Mouse (Mus musculus): ENCODE results near the gene Ablim2.

Ablim2 gene

DNA sequence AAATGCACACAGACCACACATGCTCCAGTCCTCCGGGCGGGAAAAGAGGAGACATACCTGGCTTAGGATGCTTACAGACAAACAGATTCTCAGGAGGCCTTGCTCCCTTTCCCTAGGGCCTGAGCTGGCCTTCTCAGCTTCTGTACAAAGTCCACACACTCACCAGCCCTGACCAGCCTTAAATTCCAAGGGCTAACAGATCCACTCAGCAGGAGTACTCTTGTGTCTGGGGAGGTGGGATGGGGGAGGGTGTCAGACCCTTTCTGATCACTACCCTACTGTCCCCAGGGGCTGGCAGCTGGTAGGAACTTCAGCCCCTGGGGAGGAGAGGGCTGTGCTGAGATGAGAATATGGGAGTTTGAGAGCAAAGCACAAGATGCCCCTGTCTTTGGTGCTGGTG is 18.7 kb upstream of the Ablim2 start:
- no peak for DNase-seq (ENCODE audit: low read depth in 2 of 2, low spot score in 2 of 2)

DNA sequence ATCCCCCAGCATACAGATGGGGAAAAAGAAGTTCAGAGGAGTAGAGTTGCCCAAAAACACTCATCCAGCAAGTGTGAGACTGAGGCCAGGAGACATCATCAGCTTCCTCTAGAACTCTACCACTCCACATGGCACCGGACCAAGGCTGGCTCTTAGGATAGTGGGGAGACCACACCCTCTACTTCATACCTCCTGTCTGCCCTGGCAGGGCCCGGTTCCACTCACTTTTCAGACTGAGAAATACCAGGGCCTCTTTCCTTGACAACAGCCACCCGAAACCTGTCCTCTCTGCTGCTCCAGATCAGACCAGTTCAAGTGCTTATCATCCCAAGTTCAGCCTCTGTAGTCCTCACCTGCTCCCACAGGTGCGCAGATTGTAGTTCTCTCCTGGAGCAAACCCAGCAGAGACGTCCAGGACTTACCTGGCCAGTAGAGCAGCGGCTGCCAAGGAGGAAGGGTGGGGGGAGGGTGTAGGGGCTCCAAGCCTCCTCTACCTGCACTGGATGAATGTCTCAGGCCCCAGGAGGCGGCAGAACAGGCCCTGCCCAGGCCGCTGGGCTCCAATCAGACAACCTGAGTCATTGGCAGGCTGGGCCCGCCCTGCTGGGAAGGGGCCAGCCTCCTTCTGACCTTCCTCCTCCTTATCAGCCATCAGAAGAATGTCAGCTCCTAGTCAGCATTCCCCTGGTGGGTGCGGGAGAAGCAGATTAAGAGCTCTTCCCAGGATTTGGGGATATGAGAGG is 18.0 kb upstream of the Ablim2 start, which contains the start of gene Sh3tc1:
Sh3tc1 (minus strand) TSS at position 452 of the 743 bp plus-strand sequence.
- no peak for DNase-seq (ENCODE audit: low read depth in 2 of 2, low spot score in 2 of 2)

DNA sequence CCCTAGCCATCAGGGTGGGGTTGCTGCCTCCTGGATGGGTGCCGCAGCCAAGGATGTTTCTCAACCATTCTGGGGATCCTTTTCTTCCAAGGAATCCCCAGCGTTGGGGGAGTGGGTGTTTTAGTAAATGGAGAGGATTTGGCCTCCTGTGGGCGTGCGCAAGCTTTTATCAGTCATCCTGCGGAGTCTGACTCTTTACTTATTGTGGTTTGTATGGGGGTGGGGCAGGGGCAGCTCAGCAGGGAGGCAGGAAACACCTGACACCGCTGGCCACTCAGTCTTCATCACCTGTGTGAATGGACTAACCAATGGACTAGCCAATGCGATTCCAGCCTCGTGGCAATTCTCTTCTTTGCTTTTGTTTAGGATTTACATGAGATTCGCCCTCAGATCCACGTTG is 17.0 kb upstream of the Ablim2 start:
- no peak for DNase-seq (ENCODE audit: low read depth in 2 of 2, low spot score in 2 of 2)

DNA sequence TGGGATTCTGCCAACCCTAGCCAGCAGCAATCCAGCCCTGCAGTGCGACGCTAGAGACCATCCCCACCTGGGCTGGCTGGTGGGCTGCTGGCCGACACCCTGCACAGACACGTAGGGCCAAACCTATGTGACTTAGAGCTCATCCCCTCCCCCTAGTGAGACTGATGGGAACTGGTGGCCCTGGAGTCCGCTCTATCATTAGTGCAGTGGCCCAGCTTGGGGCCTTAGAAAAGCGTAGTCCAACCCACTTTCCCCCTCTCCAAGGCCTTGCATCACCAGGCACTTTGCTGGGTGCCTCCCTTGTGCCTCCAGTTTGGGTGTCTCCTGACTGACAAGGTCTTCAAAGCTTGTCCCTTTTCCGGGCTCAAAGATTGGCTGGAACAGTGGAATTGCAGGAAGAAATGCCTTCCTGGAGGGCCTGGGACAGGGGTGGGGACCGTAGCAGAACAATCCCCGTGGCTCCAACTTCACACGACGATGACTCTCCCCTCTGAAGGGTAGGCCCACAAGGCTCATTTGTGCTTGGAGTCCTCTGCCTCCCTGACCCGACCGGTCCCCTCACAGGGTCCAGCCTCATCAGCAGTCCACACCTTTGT is 16.4 kb upstream of the Ablim2 start:
- no peak for DNase-seq (ENCODE audit: low read depth in 2 of 2, low spot score in 2 of 2)

DNA sequence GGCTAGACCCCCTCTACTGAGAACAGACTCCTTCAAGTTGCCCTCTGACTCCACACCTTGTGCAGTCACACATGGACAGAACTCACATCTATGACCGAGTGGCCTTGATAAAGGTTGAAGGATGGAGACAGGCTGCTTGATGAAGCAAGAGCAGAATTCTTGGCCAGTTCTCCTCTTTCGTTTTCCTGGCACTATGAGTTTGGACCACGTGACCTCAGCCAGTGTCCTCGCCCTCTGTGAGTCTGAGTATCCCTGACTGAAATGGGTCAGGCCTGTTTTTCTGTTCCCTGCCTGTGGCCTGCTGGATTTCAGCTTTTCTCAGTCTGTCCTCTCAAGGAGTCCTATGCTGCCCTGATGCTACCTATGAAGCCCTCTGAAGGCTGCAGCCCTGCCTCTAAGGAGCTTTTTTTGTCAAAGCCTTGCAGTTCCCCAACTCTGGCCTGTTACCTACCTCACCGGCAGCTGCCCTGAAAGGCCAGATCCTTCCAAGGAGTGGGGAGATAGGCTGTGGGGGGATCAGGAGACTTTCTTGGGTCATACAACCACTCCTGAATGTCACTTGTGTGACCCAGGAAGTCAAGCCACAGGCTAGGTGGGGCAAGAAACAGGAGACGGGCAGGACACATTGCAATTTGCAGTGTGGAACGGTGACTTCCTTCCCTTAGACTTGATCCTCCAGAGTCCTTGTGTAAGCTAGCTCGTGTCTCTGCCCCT is 14.3 kb upstream of the Ablim2 start:
- DNase-seq (ENCODE audit: low read depth in 2 of 2, low spot score in 2 of 2), result no peak

DNA sequence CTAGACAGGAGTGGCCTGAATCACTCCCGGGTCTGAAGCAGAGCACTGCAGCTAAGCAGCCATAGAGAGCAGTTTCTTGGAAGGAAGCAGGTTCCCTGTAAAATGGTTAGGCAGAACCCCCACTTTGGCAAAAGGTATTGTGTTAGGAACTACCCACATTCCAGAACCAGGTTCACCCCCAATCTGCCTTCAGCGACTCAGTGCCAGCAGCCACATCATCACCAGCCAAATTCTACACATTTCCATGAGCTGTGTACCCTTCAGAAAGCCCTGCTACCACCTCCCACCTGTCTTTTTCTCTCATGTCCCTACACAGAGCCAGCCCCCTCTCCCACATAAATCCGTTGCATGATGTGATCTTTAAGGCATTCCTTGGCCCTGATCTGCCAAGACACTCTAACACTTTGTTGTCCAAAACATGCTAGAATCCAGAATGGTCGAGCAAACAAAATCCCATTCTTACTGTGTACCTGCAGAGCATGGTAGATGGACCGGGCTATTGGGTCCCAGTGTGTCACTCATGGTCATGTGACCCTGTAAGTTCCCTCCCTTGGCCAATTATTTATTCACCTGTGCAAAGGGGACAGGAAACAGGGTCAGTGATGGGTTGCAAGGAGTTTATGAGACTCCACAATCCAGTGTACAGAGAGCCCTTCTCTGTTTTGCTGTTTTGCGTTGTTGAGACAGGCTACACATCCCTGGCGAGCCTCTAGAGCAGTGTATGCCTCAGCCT is 13.5 kb upstream of the Ablim2 start:
- no peak for DNase-seq (ENCODE audit: low read depth in 2 of 2, low spot score in 2 of 2)

DNA sequence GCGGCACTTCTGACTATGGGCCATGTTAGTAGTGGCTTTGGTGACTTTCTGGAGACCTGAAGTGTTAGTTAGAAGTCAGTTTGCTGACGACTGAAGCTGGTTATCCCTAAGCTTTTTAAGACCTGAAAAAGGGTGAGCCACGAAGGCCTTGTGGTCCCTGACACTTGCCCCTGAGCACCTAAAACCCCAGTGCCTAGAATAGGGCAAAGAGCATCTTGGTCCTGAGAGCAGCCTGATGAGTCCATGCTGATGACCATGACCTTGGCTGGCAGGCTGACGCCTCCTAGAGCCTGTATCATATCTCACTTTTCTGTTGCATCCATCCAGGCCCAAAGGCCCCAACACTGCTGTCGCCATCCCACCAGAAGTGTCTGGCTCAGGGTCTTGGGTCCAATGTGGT is 12.3 kb upstream of the Ablim2 start:
- no peak for DNase-seq (ENCODE audit: low read depth in 2 of 2, low spot score in 2 of 2)

DNA sequence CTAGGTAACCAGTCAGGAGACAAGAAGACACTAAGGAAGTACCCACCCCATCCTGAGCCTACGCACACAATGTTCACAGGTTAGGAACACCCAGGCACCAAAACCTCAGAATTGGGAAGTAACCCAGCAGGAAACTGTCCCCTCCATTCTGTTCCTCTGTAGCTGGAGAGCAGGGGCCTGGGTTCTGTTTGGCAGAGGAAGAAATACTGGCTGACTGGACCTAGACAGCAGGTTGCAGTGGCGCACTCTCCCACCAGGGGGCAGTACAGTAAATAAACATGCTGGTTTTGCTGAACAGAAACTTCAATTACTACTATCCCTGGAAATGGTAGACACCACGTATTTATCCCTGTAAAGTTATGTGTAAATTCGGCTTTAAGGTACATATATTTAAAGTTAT is 10.8 kb upstream of the Ablim2 start:
- DNase-seq (ENCODE audit: low read depth in 2 of 2, low spot score in 2 of 2), result peak; percentile 50 to 63

DNA sequence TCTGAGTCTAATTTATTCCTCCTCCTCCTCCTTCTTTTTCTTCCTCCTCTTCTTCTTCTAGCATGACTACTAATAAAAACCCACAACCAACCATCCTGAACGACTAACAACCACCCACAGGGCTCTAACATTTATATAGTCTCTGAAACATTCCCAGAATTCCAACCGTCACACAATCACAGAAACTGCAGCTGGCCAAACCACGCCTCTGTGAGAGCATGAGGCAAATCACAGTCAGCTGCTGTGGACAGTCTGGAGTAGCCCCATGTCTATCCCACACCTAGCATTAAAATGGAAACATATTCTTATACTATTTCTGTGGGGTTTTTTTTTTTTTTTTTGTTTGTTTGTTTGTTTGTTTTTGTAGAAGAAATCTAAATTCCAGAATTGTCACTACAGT is 8.3 kb upstream of the Ablim2 start:
- DNase-seq (ENCODE audit: low read depth in 2 of 2, low spot score in 2 of 2), result no peak

DNA sequence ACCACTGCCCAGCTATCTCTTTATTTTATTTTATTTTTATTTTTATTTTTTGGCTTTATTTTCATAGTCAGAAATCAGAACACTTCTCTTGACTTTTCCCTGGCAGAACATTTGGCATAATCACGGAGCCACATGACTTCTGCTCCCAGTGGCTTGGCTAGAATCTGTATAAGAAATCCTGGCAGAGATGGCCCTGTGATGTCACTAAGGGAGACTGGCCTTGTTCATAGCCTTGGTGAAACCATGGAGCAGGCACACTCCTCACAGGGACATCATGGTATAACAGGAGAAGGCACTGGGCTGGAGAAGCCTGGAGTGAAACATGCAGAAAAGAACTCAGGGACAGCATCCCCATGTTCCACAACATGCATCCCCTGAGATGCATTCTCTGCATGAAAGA is 7.7 kb upstream of the Ablim2 start:
- no peak for DNase-seq (ENCODE audit: low read depth in 2 of 2, low spot score in 2 of 2)

DNA sequence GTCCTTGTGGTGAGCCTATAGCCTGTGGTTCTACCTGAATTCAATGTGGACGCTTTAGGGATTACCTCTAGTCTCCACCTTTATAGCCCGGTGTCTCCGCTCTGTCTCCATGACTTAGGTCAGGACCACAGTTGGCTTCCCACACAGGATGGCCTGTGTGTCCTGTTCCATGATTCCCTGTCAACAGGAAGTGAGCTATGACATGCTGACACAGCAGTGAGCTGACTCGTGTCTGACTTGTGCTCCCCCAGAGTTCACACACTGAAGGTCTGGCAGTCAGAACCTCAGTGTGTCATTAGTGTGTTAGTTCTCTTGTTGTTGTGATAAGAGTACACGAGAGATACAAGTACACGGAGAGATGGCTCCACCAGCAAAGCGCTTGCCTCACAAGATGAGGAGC is 6.7 kb upstream of the Ablim2 start:
- no peak for DNase-seq (ENCODE audit: low read depth in 2 of 2, low spot score in 2 of 2)

DNA sequence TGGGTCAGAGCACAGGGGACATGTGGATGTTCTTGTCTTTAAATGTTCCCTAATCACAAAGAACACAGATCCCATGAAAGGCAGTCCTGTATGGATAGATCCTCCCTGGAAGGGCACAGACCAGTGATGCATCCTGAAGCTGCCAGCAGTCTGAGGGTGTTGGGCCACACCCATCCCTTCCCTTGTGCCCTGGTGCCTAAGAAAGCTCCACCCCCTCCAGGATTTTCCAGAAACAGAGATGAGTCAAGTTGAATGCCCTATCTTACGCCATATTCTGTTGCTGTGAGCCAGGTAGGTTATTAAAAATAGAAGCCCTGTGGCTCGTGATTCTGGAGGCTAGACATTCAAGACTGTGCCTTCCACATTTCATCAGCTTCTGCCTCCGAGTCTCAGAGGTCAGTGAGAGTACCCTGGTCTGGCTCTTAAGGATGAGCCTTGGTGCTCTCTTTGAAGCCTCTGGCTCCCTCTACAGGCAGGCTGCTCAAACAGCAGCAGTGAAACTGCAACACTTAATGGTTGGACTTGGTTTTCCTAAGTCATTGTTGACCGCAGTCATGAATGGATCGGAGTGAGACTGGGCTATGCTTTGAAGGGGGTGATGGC is 2.4 kb upstream of the Ablim2 start:
- DNase-seq (ENCODE audit: low read depth in 2 of 2, low spot score in 2 of 2), result peak in 1 of 2 experiments; percentile 19

DNA sequence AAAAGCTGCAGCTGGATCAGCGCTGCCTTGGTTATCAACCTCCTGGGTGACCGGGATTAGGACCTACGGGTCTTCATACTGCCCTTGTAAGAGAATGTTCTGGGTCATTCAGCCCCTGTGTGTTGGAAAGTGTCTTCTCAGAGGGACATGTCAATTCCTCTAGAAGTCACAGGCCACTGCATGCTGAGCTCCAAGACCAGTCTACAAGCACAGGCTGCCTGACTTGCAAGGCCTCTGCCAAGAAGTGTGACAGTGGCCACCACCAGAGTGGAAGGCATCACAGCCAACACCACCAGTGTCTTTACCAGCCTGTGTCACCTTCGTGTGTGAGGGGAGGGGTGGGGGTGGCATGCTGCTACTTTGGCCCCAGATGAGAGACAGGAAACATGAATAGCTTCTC is 1.7 kb upstream of the Ablim2 start:
- DNase-seq (ENCODE audit: low read depth in 2 of 2, low spot score in 2 of 2), result no peak

DNA sequence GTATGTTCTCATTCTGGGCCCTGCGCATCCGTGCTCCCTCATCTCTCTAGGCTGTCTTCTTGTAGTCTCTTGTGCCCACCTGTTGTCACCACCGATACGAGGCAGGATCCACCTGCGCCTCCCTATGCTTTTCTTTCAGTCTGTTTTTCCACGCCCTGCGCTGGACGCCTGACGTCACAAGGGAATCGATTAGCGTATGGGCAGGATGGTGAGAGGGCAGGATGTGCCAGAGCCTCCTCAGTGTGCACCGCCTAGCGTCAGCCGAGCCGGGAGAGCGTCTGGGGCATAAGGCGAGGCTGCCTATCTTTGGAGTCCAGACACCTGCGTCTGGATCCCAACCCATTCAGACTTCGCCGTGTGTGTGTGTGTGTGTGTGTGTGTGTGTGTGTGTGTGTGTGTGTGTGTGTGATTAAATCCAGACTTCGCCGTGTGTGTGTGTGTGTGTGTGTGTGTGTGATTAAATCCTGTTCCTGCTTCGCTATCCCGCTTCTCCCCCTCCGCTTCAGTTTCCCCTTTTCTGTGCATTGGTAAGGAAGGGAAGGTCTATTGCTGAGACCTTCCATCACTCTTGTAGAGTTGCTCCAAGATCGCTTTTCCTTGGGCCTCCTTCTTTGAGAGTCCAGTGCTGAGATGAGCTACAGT is 562 bp upstream of the Ablim2 start:
- peak; percentile 30 to 46 for DNase-seq (ENCODE audit: low read depth in 2 of 2, low spot score in 2 of 2)

DNA sequence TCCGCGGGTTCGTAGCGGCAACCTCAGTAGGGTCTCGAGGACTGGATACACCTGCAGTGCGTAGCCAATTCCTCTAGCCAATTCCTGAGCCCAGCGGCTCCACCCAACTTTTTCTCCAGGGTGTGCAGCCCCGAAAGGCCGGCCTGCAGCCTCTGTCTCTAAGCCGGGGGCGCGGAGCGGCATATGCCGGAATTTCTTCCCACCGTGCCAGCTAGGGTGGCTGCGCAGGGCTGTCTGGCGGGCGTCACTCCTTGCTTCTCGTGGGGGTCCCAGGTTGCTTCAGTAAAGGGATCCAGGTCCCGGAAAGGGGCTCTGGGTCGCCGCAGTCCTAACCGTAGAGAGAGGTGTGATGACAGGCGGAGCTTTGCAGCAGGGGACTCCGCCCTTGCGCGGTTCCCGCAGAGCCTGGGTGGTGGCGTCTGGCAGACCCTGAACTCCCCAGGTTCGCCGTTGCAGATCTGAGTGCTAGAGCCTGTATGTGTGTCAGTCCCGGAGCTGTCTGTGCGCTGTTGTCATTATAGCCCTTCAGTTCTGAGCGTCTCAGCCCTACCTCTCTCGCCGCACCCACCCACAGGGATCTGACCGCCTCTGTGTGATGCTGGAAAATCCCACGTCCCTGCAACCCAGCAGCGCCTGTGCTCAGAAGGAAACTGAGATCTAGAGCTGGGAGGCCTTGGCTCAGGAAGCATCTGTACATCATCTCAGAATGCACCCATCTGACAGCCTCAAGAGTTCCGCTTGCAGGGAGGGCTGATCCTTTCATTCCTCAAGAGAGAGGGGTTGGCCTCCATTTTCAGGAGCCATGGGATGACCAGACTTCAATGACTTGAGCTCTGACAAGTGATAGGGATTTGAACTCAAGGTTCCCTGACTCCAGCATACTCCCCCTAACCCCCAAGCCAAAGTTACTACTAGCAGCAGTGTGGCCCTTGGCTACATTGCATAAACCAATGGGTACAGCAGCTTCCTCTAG is 687 bp downstream of the Ablim2 start:
- DNase-seq (ENCODE audit: low read depth in 2 of 2, low spot score in 2 of 2), result peak; percentile 20 to 33

DNA sequence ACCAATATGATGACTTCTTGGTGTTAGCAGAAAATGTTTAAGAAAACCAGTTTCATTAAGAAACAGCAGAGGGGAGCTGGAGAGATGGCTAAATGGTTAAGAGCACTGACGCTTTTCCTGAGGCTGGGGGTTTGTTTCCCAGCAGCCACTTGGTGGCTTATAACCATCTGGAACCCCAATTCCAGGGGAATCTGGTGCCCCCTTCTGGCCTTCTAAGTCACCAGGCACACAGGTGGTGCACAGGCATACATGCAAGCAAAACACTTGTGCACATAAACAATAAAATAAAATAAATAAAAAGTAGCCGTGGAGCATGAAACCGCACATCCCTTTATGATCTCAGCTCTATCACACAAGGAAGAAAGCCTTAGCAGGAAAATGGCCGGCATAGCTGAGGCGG is 3.6 kb downstream of the Ablim2 start:
- no peak for DNase-seq (ENCODE audit: low read depth in 2 of 2, low spot score in 2 of 2)

DNA sequence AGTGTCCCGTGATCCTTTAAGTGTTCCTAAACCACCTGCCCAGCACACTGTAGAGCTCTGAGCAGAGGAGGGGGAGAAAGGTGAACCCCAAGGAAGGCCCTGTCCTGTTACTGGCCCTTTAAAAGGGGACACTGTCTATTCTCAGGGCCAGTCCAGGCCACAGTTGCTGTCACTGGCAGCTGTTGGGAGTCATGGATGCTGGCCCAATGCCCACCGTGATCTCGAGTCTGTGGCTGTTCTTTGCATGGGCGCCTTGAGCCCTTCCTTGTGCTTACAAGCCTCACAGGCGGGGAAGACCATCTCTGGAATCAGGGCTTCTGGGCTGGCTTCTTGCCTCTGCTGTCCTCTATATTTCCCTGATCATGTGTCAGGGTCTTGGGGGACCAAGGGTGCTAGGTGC is 4.7 kb downstream of the Ablim2 start:
- no peak for DNase-seq (ENCODE audit: low read depth in 2 of 2, low spot score in 2 of 2)

DNA sequence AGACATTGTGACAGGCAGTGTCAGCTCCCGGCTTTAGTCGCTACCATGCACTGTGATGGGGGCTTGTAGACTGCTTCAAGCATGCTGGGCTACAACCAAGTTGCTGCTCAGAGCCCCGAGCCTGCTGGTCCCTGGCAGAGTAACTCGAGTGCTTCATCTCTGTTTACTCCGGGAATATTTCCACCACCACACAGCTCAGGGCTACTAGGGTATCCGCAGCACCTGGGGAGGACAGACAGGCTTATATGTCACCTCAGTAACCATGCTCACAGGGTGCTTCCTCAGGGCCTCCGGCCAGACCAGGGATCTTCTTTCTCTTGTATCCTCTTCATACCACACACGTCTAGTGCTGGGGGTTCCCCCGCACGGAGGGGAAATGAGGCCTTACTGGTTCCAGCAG is 5.2 kb downstream of the Ablim2 start:
- no peak for DNase-seq (ENCODE audit: low read depth in 2 of 2, low spot score in 2 of 2)

DNA sequence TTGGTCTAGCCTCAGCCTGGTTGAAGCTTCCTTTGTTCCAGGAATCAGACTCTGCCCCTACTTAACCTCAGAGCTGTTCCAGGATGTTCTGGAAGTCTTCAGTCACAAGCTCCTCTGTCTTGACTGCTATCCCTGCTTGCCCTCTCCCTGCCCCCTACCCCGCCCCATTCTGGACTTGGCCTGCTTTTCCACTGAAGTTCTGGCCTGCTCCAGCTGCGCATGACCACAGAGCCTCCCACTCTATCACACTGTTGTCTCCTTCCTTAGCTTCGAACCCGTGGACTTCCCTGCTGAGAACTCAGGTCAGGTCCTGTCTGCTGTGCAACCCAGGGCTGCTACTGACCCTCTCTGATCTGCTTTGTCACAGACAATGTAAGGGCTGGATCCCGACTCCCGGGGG is 8.2 kb downstream of the Ablim2 start:
- DNase-seq (ENCODE audit: low read depth in 2 of 2, low spot score in 2 of 2), result no peak

DNA sequence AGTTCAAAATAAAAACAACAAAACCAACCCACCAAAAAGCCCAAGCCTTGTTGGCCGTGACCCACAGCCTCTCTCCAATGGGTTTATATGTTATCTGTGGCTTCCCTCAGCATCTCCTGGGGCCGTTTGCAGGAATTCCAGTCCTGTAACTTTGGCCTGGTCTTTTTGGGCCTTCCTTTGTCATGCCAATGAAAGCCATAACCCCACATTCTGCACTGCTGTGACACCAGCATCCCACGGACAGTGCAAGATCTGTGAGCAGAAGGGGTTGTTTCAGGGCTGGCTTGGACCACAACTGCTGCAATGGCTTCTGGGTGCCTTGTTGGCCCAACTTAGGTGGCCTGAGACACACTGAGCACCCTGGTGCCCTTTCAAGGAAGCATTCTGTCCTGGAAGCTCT is 10.8 kb downstream of the Ablim2 start:
- DNase-seq (ENCODE audit: low read depth in 2 of 2, low spot score in 2 of 2), result no peak

Data from CD8-positive naive resting alpha-beta T cell, adult 2 months (primary cell).